Mouse (Mus musculus) liver, embryonic 14.5 days (tissue): Measurements from ENCODE around the gene Ttll11.

Source experiments
- CTCF ChIP-seq: IDR thresholded peaks from 2 replicates; pipeline ENCODE4 v1.5.1; 2016; ENCODE audit warnings: antibody characterized with exemption, low read depth, control low read depth
- EP300 ChIP-seq: IDR thresholded peaks from 2 replicates; pipeline ENCODE4 v1.6.1; 2016; ENCODE audit warnings: antibody characterized with exemption, low read depth

DNA sequence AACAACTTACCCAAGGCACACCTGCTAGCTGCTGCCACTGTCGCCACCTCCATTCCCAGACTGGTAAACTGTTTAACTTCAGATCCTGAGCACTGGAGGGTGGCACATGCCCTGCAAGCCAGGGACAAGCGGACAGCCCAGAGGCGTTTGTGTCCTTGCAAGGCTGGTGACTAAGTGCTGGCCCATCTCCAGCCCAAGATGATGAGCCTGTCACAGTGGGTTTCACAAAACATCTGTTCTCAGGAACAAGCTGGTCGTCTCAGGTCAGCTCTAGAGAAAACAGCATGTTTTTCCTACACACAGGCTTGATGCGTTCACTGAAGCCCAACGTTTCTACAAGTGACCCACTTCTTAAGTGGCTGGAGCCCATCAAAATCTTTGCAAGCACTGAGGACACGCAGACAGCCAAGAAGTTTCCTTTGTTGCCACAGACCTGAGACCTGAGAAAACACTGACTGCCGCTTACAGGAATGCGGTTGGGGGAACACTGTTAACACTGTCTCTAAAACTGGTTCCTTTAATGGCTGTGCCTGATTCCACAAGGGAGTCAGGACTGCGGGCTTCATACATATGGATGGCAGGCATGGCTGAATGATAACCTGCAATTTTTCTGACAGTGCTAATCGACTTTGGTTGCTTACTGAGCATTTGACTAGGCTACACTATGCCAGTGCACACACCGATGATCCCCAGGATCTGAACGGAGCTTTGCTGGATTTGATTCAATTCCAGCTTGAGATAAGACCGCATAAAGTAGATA is 167.7 kb downstream of the Ttll11 start:
- TF ChIP-seq CTCF, result no peak
- TF ChIP-seq EP300, result no peak
